Mouse (Mus musculus) olfactory bulb, adult 2 months (tissue): ENCODE results near the gene Cnn2. TPM values are rescaled to one million over a fixed set of nuclear protein-coding genes. Genes with fewer than 3 reads are reported as not detected.
"Not testable (repeated sequence)": the region's sequence is repeated elsewhere in the genome, so short reads cannot be mapped to it uniquely, and the experiment has no call there.

Experiments used
- H3K27ac ChIP-seq: fragments of 200-500 bp; 2 replicates; pipeline ENCODE4 v1.5.1; 2012; ENCODE audit warnings: low read depth, low read length; ENCODE audit not compliant: insufficient read depth
- H3K4me1 ChIP-seq: fragments of 200-500 bp; 2 replicates; pipeline ENCODE4 v1.6.1; 2012; ENCODE audit warnings: low read length; ENCODE audit not compliant: control insufficient read depth, insufficient read depth
- H3K4me3 ChIP-seq: fragments of 200-500 bp; 2 replicates; pipeline ENCODE4 v1.5.1; 2012; ENCODE audit warnings: mild to moderate bottlenecking, low read depth, low read length, moderate library complexity; ENCODE audit not compliant: insufficient read depth
- CTCF ChIP-seq: fragments of 200-500 bp; IDR thresholded peaks from 2 replicates; pipeline ENCODE4 v1.5.1; 2012; ENCODE audit warnings: low read depth, mild to moderate bottlenecking, low read length, moderate library complexity; ENCODE audit not compliant: insufficient read depth
- POLR2A ChIP-seq: fragments of 200-500 bp; IDR thresholded peaks from 2 replicates; pipeline ENCODE4 v1.6.1; 2012; ENCODE audit warnings: mild to moderate bottlenecking, low read depth, low read length, moderate library complexity; ENCODE audit not compliant: insufficient read depth
- WGBS: fragments of 180-500 bp; shearing (Covaris S2); methylation state at CpG from one replicate; pipeline ENCODE4 v1.1.7; 2018; 5-methylcytosine and 5-hydroxymethylcytosine counted together
- polyA plus RNA-seq: library from polyadenylated mRNA; stranded (reverse); fragments of >200 nt; gene quantifications from 2 replicates; pipeline ENCODE4 v1.2.4, GENCODE M21; 2012; ENCODE audit warnings: low replicate concordance; ENCODE audit not compliant: missing spikeins, insufficient read depth, insufficient read length

The Cnn2 gene
- polyA plus RNA-seq, 1 experiment = 124 TPM

- WGBS = 83% methylated on average over 6 of the region's 6 CpGs
- Histone ChIP-seq H3K27ac (no peak overlapping the region), H3K4me1 (peaks cover 2% of the 10 kb centered on the region; the same call in 1 of the 2 replicates), H3K4me3 (no peak overlapping the region)
- TF ChIP-seq POLR2A = no peak
- peak; percentile 63; the same call in 1 of the 2 replicates for TF ChIP-seq CTCF
Observed at GRCm38 (mm10) chr10:79953946-79954345, 34.4 kb upstream of the Cnn2 start.

- 80% methylated on average over 9 of the region's 9 CpGs for WGBS
- H3K4me1 ChIP-seq = peaks cover 5% of the 10 kb centered on the region; the same call in 1 of the 2 replicates
- H3K4me3 ChIP-seq = no peak overlapping the region
- no peak for TF ChIP-seq CTCF
- no peak for TF ChIP-seq POLR2A
- H3K27ac ChIP-seq = no peak overlapping the region
Observed at GRCm38 (mm10) chr10:79955691-79956090, 32.7 kb upstream of the Cnn2 start.

GRCm38 (mm10) chr10:79956643-79957154, 31.7 kb upstream of the Cnn2 start:
- Histone ChIP-seq H3K4me1 (peaks cover 6% of the 10 kb centered on the region; the same call in 1 of the 2 replicates), H3K27ac (no peak overlapping the region), H3K4me3 (no peak overlapping the region)
- 38% methylated on average over 4 of the region's 4 CpGs for WGBS
- TF ChIP-seq CTCF (no peak), POLR2A (no peak)

GRCm38 (mm10) chr10:79958140-79958816, 30.1 kb upstream of the Cnn2 start:
- Histone ChIP-seq H3K27ac (no peak overlapping the region), H3K4me3 (no peak overlapping the region), H3K4me1 (peaks cover 6% of the 10 kb centered on the region; the same call in 1 of the 2 replicates)
- TF ChIP-seq POLR2A = no peak
- TF ChIP-seq CTCF = peak; percentile 65; the same call in 1 of the 2 replicates
- 17% methylated on average over 21 of the region's 21 CpGs for WGBS

GRCm38 (mm10) chr10:79959412-79959811, 29.0 kb upstream of the Cnn2 start:
- H3K27ac ChIP-seq, H3K4me1 ChIP-seq, H3K4me3 ChIP-seq: not testable (repeated sequence)
- 19% methylated on average over 10 of the region's 10 CpGs for WGBS

- Histone ChIP-seq H3K4me1 (peaks cover 6% of the 10 kb centered on the region; the same call in 1 of the 2 replicates), H3K4me3 (peak within 1 kb of the TSS; percentile 98), H3K27ac (no peak within 1 kb of the TSS)
- WGBS = under 1% methylated on average over 61 of the region's 61 CpGs
- peak; percentile 65; the same call in 1 of the 2 replicates for TF ChIP-seq CTCF
- peak; percentile 49; the same call in 1 of the 2 replicates for TF ChIP-seq POLR2A
Observed at GRCm38 (mm10) chr10:79959847-79960601, 28.4 kb upstream of the Cnn2 start, which contains the start of gene Wdr18. Gene Wdr18, plus strand, starts transcription at chr10:79960152.

GRCm38 (mm10) chr10:79960671-79961294, 27.6 kb upstream of the Cnn2 start:
- 14% methylated on average over 10 of the region's 10 CpGs for WGBS
- H3K27ac ChIP-seq = no peak overlapping the region
- TF ChIP-seq CTCF (no peak), POLR2A (no peak)

GRCm38 (mm10) chr10:79964727-79965126, 23.7 kb upstream of the Cnn2 start:
- no peak overlapping the region for H3K4me3 ChIP-seq
- 97% methylated on average over 7 of the region's 7 CpGs for WGBS

More at GRCm38 (mm10) chr10:79960671-79961294, 27.6 kb upstream of the Cnn2 start:
- H3K4me1 ChIP-seq = peaks cover 6% of the 10 kb centered on the region; the same call in 1 of the 2 replicates
- peak overlapping the region; percentile 98 for H3K4me3 ChIP-seq

More at GRCm38 (mm10) chr10:79964727-79965126, 23.7 kb upstream of the Cnn2 start:
- TF ChIP-seq POLR2A = no peak
- no peak for TF ChIP-seq CTCF
- no peak overlapping the region for H3K27ac ChIP-seq
- peaks cover 4% of the 10 kb centered on the region; the same call in 1 of the 2 replicates for H3K4me1 ChIP-seq
